Mouse (Mus musculus) B cell, adult 2 months (primary cell): ENCODE results near the gene Wbp2nl.
"Not testable (repeated sequence)": the region's sequence is repeated elsewhere in the genome, so short reads cannot be mapped to it uniquely, and the experiment has no call there.

Experiments used
- DNase-seq, 2 experiments: peaks; one replicate each; pipeline ENCODE4 v3.0.0; 2022

Wbp2nl gene

GRCm38 (mm10) chr15:82350349-82350748 lies 51.6 kb downstream of the Wbp2nl start:
- DNase-seq, result no peak

GRCm38 (mm10) chr15:82351480-82351879 lies 52.7 kb downstream of the Wbp2nl start:
- DNase-seq, result no peak

- no peak for DNase-seq
These were observed 54.5 kb downstream of the Wbp2nl start for GRCm38 (mm10) chr15:82353078-82353744.

- no peak for DNase-seq
These were observed 55.0 kb downstream of the Wbp2nl start for GRCm38 (mm10) chr15:82353745-82354113.

DNA sequence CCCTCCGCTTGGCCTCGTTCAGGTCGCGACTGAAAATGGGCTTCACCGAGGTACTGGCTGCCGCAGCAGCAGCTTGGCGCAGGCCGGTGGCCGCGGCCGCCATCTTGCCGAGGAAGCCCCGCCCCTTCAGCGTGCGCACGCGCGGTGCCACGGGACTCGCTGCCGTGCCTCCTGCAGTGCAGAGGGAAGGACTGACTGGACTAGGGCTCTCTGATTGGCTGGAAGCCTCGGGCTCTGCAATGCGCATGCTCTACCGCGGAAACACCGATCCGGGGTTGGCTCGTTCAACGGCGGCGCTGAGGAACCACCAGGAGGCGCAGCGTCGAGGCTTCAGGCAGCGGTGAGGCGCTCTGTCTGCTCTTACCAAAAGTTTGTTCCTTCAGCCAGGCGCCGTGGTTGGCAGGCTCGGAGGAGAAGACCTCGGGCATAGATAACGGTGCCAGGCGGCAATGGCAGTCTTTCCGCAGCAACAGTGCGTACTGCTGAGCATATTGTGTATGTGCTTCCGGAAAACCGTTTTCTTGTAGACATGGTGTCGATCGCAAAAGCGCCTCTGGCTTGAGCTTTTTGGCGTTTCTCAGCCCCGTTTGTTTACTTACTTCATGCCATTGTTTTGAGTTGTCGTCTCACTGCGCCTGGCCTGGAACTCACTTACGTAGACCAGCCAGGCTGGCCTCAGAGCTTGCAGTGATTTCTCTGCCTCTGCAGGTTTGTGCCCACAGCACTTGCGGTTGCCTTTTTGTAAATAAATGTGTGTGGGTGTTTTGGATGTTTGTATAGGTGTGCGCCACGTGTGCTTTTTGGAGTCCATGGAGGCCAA lies 55.6 kb downstream of the Wbp2nl start, which contains the start of gene Ndufa6:
Ndufa6 (minus strand) TSS at position 197 of the 820 bp plus-strand sequence.
- DNase-seq, result peak; percentile 97 to 98

GRCm38 (mm10) chr15:82358431-82359260 lies 59.9 kb downstream of the Wbp2nl start:
- DNase-seq, result no peak

DNA sequence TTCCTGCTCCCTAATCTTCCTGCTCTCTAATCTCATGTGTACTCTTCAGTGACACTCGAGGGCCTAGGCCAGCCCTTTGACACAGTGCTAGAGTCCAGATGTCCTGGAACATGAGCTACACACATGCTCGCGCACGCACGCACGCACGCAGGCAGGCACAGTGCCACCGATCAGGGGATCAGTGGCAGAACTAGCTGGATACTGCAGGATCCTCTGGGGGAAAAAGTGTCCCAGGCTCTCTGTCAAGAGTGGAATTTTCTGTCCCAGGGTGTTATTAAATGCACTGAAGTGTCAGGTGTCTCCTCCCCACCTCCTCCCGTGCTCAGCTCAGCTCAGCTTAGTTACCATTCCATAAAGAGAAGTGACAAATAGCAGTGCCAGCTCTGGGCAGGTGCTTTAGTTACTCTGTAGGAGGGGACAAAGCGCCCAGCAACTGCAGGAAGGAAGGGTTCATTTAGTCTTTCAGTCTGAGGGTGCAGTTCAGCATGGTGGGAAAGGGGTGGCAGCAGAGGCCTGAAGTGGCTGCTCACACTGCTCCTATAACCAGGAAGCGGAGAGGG lies 62.8 kb downstream of the Wbp2nl start:
- no peak for DNase-seq

DNA sequence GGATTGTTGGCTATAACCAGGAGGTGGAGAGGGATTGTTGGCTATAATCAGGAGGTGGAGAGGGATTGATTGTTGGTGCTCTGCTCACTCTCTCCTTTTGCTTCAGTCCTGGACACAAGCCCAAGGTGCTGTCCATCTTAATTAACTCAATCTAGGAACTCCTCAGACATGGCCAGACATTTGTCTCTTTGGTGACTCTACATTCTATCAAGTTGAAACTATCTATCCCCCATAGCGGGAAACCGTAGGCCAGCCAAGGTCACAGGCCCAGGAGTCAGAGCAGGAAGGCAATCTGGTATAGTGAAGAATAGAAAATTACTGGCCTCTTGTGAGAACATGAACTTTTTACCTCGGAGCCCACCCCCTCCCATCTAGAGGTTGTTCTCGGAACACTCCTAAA lies 63.5 kb downstream of the Wbp2nl start:
- DNase-seq, result no peak

DNA sequence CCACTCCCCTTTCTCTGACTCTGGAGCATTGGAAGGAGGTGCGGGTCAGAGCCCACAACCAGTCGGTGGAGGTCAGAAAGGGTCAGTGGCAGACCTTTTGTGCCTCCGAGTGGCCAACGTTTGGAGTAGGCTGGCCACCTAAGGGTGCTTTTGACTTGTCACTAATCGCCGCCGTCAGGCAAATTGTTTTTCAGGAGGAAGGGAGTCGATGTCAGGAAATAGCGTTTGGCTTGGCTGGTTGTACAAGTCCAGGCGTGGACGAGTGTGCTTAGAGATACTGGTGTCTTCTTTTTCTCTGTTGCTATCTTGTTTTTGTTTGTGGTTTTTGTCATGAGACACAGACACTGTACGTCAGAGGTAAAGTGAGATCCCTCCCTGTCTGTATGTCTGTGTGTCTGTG lies 65.0 kb downstream of the Wbp2nl start:
- DNase-seq, result not testable (repeated sequence)
